Mouse (Mus musculus): Measurements from ENCODE around the gene Ccdc181. TPM values are rescaled to one million over a fixed set of nuclear protein-coding genes. Genes with fewer than 3 reads are reported as not detected.
"Not testable (repeated sequence)": the region's sequence is repeated elsewhere in the genome, so short reads cannot be mapped to it uniquely, and the experiment has no call there.

Gene Ccdc181
- polyA plus RNA-seq (2014; fragmentation: Nextera tagmentation; extraction: Ambion mirVana) = 16.3 and 18.1 TPM in 2 replicates

- peak within 1 kb of the TSS; percentile 57 for H3K4me3 ChIP-seq (ENCODE audit: low read depth, low read length)
- H3K9ac ChIP-seq (ENCODE audit: low read depth, low read length) = peak within 1 kb of the TSS; percentile 71
- no peaks in the 10 kb centered on the region for H3K27me3 ChIP-seq (ENCODE audit: control insufficient read depth, insufficient read depth, low read length)
- under 1% methylated on average over 31 of the region's 31 CpGs for WGBS
- H3K9me3 ChIP-seq (ENCODE audit: control insufficient read depth, low read length) = no peaks in the 10 kb centered on the region
- peak within 1 kb of the TSS; percentile 51 for H3K27ac ChIP-seq (ENCODE audit: low read depth, low read length)
- no peaks in the 10 kb centered on the region for H3K4me1 ChIP-seq (replicated peaks; ENCODE audit: control insufficient read depth, insufficient read depth, low read length)
- H3K36me3 ChIP-seq (ENCODE audit: control insufficient read depth, insufficient read depth, low read length) = no peaks in the 10 kb centered on the region
- DNase-seq (ENCODE audit: low spot score) = peak; percentile 96
- peak; percentile 99 for ATAC-seq (ENCODE audit: low FRiP score)
- H3K4me2 ChIP-seq (replicated peaks; ENCODE audit: low read depth, low read length) = peak within 1 kb of the TSS; percentile 65
Measured at GRCm38 (mm10) chr1:164275455-164275954, at the start of gene Ccdc181. Gene Ccdc181, plus strand, starts transcription at chr1:164275585.

GRCm38 (mm10) chr1:164231937-164232570 lies 43.3 kb upstream of the Ccdc181 start:
- not testable (repeated sequence) for ATAC-seq (ENCODE audit: low FRiP score)

GRCm38 (mm10) chr1:164233447-164233846 lies 41.9 kb upstream of the Ccdc181 start:
- no peak overlapping the region for H3K4me2 ChIP-seq (replicated peaks; ENCODE audit: low read depth, low read length)
- no peak overlapping the region for H3K27ac ChIP-seq (ENCODE audit: low read depth, low read length)
- no peaks in the 10 kb centered on the region for H3K9me3 ChIP-seq (ENCODE audit: control insufficient read depth, low read length)
- no peak for DNase-seq (ENCODE audit: low spot score)
- H3K36me3 ChIP-seq (ENCODE audit: control insufficient read depth, insufficient read depth, low read length) = no peaks in the 10 kb centered on the region
- H3K9ac ChIP-seq (ENCODE audit: low read depth, low read length) = no peak overlapping the region
- no peak overlapping the region for H3K4me3 ChIP-seq (ENCODE audit: low read depth, low read length)
- H3K27me3 ChIP-seq (ENCODE audit: control insufficient read depth, insufficient read depth, low read length) = no peaks in the 10 kb centered on the region
- no peaks in the 10 kb centered on the region for H3K4me1 ChIP-seq (replicated peaks; ENCODE audit: control insufficient read depth, insufficient read depth, low read length)
- ATAC-seq (ENCODE audit: low FRiP score) = no peak
- 78% methylated on average over 1 of the region's 1 CpGs for whole genome bisulfite sequencing

More at GRCm38 (mm10) chr1:164231937-164232570, 43.3 kb upstream of the Ccdc181 start:
- 86% methylated on average over 2 of the region's 4 CpGs for WGBS
- not testable (repeated sequence) for DNase-seq (ENCODE audit: low spot score); H3K4me3 ChIP-seq (ENCODE audit: low read depth, low read length); H3K9me3 ChIP-seq (ENCODE audit: control insufficient read depth, low read length); H3K27me3 ChIP-seq (ENCODE audit: control insufficient read depth, insufficient read depth, low read length); H3K27ac ChIP-seq (ENCODE audit: low read depth, low read length); H3K4me1 ChIP-seq (replicated peaks; ENCODE audit: control insufficient read depth, insufficient read depth, low read length); H3K9ac ChIP-seq (ENCODE audit: low read depth, low read length); H3K36me3 ChIP-seq (ENCODE audit: control insufficient read depth, insufficient read depth, low read length); H3K4me2 ChIP-seq (replicated peaks; ENCODE audit: low read depth, low read length)

- WGBS = 64% methylated on average over 7 of the region's 7 CpGs
- Histone ChIP-seq H3K9ac (ENCODE audit: low read depth, low read length) (no peak overlapping the region), H3K4me3 (ENCODE audit: low read depth, low read length) (no peak overlapping the region), H3K36me3 (ENCODE audit: control insufficient read depth, insufficient read depth, low read length) (no peaks in the 10 kb centered on the region), H3K4me1 (replicated peaks; ENCODE audit: control insufficient read depth, insufficient read depth, low read length) (no peaks in the 10 kb centered on the region), H3K27ac (ENCODE audit: low read depth, low read length) (no peak overlapping the region), H3K9me3 (ENCODE audit: control insufficient read depth, low read length) (no peaks in the 10 kb centered on the region), H3K27me3 (ENCODE audit: control insufficient read depth, insufficient read depth, low read length) (no peaks in the 10 kb centered on the region), H3K4me2 (replicated peaks; ENCODE audit: low read depth, low read length) (no peak overlapping the region)
- DNase-seq (ENCODE audit: low spot score) (no peak), ATAC-seq (ENCODE audit: low FRiP score) (no peak)
Measured at GRCm38 (mm10) chr1:164235078-164235477, 40.3 kb upstream of the Ccdc181 start.

GRCm38 (mm10) chr1:164236078-164236477 lies 39.3 kb upstream of the Ccdc181 start:
- H3K9me3 ChIP-seq (ENCODE audit: control insufficient read depth, low read length) = no peaks in the 10 kb centered on the region
- H3K36me3 ChIP-seq (ENCODE audit: control insufficient read depth, insufficient read depth, low read length) = no peaks in the 10 kb centered on the region
- DNase-seq (ENCODE audit: low spot score) (no peak), ATAC-seq (ENCODE audit: low FRiP score) (no peak)
- H3K9ac ChIP-seq (ENCODE audit: low read depth, low read length) = no peak overlapping the region
- H3K4me1 ChIP-seq (replicated peaks; ENCODE audit: control insufficient read depth, insufficient read depth, low read length) = no peaks in the 10 kb centered on the region
- no peaks in the 10 kb centered on the region for H3K27me3 ChIP-seq (ENCODE audit: control insufficient read depth, insufficient read depth, low read length)
- no peak overlapping the region for H3K27ac ChIP-seq (ENCODE audit: low read depth, low read length)
- no peak overlapping the region for H3K4me3 ChIP-seq (ENCODE audit: low read depth, low read length)
- no peak overlapping the region for H3K4me2 ChIP-seq (replicated peaks; ENCODE audit: low read depth, low read length)
- 74% methylated on average over 7 of the region's 7 CpGs for whole genome bisulfite sequencing

GRCm38 (mm10) chr1:164241494-164241893 lies 33.9 kb upstream of the Ccdc181 start:
- WGBS = 79% methylated on average over 2 of the region's 2 CpGs
- ATAC-seq (ENCODE audit: low FRiP score) = no peak

GRCm38 (mm10) chr1:164242809-164243208 lies 32.6 kb upstream of the Ccdc181 start:
- WGBS = 62% methylated on average over 8 of the region's 8 CpGs
- DNase-seq (ENCODE audit: low spot score) (no peak), ATAC-seq (ENCODE audit: low FRiP score) (no peak)
- H3K4me1 ChIP-seq (replicated peaks; ENCODE audit: control insufficient read depth, insufficient read depth, low read length) = 0 out of 2 replicates have a peak, but pooled peaks cover 1% of the 10 kb centered on the region
- no peak overlapping the region for H3K9ac ChIP-seq (ENCODE audit: low read depth, low read length)
- H3K27ac ChIP-seq (ENCODE audit: low read depth, low read length) = no peak overlapping the region
- H3K27me3 ChIP-seq (ENCODE audit: control insufficient read depth, insufficient read depth, low read length) = no peaks in the 10 kb centered on the region
- no peaks in the 10 kb centered on the region for H3K9me3 ChIP-seq (ENCODE audit: control insufficient read depth, low read length)
- no peaks in the 10 kb centered on the region for H3K36me3 ChIP-seq (ENCODE audit: control insufficient read depth, insufficient read depth, low read length)
- no peak overlapping the region for H3K4me3 ChIP-seq (ENCODE audit: low read depth, low read length)
- H3K4me2 ChIP-seq (replicated peaks; ENCODE audit: low read depth, low read length) = no peak overlapping the region

More at GRCm38 (mm10) chr1:164241494-164241893, 33.9 kb upstream of the Ccdc181 start:
- DNase-seq (ENCODE audit: low spot score) = no peak
- Histone ChIP-seq H3K4me1 (replicated peaks; ENCODE audit: control insufficient read depth, insufficient read depth, low read length) (no peaks in the 10 kb centered on the region), H3K9ac (ENCODE audit: low read depth, low read length) (no peak overlapping the region), H3K27me3 (ENCODE audit: control insufficient read depth, insufficient read depth, low read length) (no peaks in the 10 kb centered on the region), H3K27ac (ENCODE audit: low read depth, low read length) (no peak overlapping the region), H3K4me3 (ENCODE audit: low read depth, low read length) (no peak overlapping the region), H3K4me2 (replicated peaks; ENCODE audit: low read depth, low read length) (no peak overlapping the region), H3K36me3 (ENCODE audit: control insufficient read depth, insufficient read depth, low read length) (no peaks in the 10 kb centered on the region), H3K9me3 (ENCODE audit: control insufficient read depth, low read length) (no peaks in the 10 kb centered on the region)

GRCm38 (mm10) chr1:164247442-164247841 lies 27.9 kb upstream of the Ccdc181 start:
- no peak for ATAC-seq (ENCODE audit: low FRiP score)
- Histone ChIP-seq H3K4me2 (replicated peaks; ENCODE audit: low read depth, low read length) (0 out of 2 replicates have a peak overlapping the region, but pooled peaks have one; percentile 39), H3K4me1 (replicated peaks; ENCODE audit: control insufficient read depth, insufficient read depth, low read length) (peaks cover 6% of the 10 kb centered on the region; the same call in 1 of the 2 replicates), H3K36me3 (ENCODE audit: control insufficient read depth, insufficient read depth, low read length) (no peaks in the 10 kb centered on the region), H3K27me3 (ENCODE audit: control insufficient read depth, insufficient read depth, low read length) (no peaks in the 10 kb centered on the region), H3K4me3 (ENCODE audit: low read depth, low read length) (no peak overlapping the region), H3K27ac (ENCODE audit: low read depth, low read length) (no peak overlapping the region), H3K9ac (ENCODE audit: low read depth, low read length) (peak overlapping the region; percentile 28; the same call in 1 of the 2 replicates), H3K9me3 (ENCODE audit: control insufficient read depth, low read length) (no peaks in the 10 kb centered on the region)
- no peak for DNase-seq (ENCODE audit: low spot score)
- WGBS = 33% methylated on average over 8 of the region's 8 CpGs

GRCm38 (mm10) chr1:164247971-164248370 lies 27.4 kb upstream of the Ccdc181 start:
- peak overlapping the region; percentile 28; the same call in 1 of the 2 replicates for H3K9ac ChIP-seq (ENCODE audit: low read depth, low read length)
- peak; percentile 38 for DNase-seq (ENCODE audit: low spot score)
- H3K4me3 ChIP-seq (ENCODE audit: low read depth, low read length) = peak overlapping the region; percentile 69
- peak overlapping the region; percentile 39 for H3K4me2 ChIP-seq (replicated peaks; ENCODE audit: low read depth, low read length)
- H3K36me3 ChIP-seq (ENCODE audit: control insufficient read depth, insufficient read depth, low read length) = no peaks in the 10 kb centered on the region
- no peak for ATAC-seq (ENCODE audit: low FRiP score)
- no peaks in the 10 kb centered on the region for H3K27me3 ChIP-seq (ENCODE audit: control insufficient read depth, insufficient read depth, low read length)
- 11% methylated on average over 10 of the region's 10 CpGs for WGBS
- peaks cover 6% of the 10 kb centered on the region; the same call in 1 of the 2 replicates for H3K4me1 ChIP-seq (replicated peaks; ENCODE audit: control insufficient read depth, insufficient read depth, low read length)
- no peaks in the 10 kb centered on the region for H3K9me3 ChIP-seq (ENCODE audit: control insufficient read depth, low read length)
- no peak overlapping the region; the same call in 1 of the 2 replicates for H3K27ac ChIP-seq (ENCODE audit: low read depth, low read length)
